Mouse (Mus musculus): ENCODE data around the gene Tbx10.
"Not testable (repeated sequence)": the region's sequence is repeated elsewhere in the genome, so short reads cannot be mapped to it uniquely, and the experiment has no call there.

Gene Tbx10

DNA sequence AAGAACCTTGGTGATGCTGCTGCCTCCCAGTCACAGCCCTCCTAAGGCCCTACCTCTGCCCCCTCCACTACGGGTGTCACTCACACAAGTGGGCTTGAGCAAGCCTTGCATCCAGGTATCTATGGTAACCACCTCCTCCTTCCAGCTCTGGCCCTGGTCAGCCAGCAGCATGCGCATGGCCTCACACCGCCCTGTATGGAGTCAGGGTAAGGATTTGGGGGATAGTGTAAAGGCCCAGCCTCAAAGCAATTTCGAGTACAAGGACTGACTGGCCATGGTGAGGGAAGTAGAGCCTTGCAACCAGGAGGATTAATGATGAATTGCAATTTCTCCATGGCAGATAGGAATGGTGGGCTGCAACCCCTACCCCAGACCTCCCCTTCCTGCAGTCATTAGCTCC, 48.9 kb downstream of the Tbx10 start:
- not testable (repeated sequence) for DNase-seq (ENCODE audit: low read depth in 2 of 2, low spot score in 2 of 2)

DNA sequence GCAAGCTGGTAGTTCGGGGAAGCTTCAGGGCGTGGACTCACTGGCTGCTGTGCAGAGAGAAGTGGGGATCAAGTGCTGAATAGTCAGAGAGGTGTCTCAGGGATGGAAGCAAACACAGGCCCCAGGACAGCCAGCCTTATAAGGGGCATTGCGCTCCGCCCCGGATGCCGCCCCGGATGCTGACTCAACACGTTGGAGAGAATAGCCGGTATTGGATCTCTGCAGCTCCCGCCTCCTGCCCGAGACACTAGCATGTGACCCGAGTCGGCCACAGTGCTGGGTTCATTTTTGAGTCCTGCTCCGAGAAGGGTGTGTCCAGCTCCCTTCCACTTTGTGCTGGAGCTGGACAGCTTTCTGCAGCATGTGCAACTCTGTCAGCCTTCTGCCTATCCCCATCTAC, 49.6 kb downstream of the Tbx10 start:
- no peak for DNase-seq (ENCODE audit: low read depth in 2 of 2, low spot score in 2 of 2)

- not testable (repeated sequence) for DNase-seq (ENCODE audit: low read depth in 2 of 2, low spot score in 2 of 2)
Measured at GRCm38 (mm10) chr19:4044109-4044508, 51.6 kb downstream of the Tbx10 start.

- DNase-seq (ENCODE audit: low read depth in 2 of 2, low spot score in 2 of 2): no peak
Measured at GRCm38 (mm10) chr19:4045966-4046865, 53.7 kb downstream of the Tbx10 start, which contains the start of gene Gstp2. TSS of gene Gstp2 (minus strand) at chr19:4046023.

DNA sequence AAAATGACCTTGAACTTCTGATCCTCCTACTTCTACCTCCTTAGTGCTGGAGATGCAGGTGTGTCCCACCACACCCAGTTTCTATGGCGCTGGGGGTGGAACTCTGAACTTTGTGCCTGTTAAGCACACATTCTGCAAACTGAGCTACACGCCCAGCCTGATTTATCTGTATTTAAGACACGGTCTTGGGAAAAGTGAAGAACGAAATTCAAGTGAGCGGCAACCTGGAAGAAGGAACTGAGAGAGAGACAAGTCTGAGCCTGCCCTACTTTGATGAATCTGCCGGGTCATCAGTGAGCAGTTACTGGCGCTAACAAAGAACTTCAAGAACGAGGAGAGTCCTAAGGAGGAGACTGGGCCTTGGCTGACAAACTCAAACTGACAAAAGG, 54.3 kb downstream of the Tbx10 start:
- no peak for DNase-seq (ENCODE audit: low read depth in 2 of 2, low spot score in 2 of 2)

DNA sequence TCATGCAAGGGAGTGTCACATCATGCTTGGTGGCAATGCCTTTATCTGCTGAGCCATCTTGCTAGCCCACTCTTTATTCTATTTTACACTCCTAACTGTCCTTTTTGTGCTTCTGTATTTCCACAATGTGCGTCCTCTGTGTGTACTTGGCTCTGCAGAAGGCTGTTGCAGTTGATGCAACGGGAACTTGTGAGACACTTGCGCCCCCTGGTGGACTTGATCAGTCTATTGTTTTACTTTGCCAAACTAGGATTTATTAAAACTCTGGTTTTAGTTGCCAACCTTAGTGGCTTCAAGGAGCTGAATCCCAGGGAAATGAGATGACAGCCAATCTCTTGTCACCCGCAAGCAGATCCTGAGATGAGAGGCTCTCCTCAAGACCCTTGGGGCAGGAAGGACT, 55.3 kb downstream of the Tbx10 start:
- DNase-seq (ENCODE audit: low read depth in 2 of 2, low spot score in 2 of 2): peak; percentile 81 to 86

GRCm38 (mm10) chr19:4049069-4049468, 56.5 kb downstream of the Tbx10 start:
- not testable (repeated sequence) for DNase-seq (ENCODE audit: low read depth in 2 of 2, low spot score in 2 of 2)

Measured in CD8-positive naive resting alpha-beta T cell, adult 2 months (primary cell).